Mouse (Mus musculus): ENCODE results near the gene Inpp5f.
"Not testable (repeated sequence)": the region's sequence is repeated elsewhere in the genome, so short reads cannot be mapped to it uniquely, and the experiment has no call there.

The Inpp5f gene

DNA sequence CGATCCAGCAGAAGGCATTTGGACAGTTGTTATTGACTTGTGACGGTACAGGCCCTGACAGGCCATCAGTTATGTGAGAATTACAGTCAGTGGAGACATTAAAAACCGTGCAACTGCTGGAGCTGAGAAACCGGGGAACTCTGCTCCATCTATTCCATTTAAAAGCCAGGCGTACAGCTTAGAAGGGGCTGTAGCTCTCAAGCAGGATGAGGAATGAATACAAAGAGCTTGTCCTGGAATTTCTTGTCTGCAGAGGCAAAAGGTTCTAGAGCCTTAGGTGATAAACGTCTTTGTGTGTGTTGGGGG, 18.2 kb upstream of the Inpp5f start:
- no peak for DNase-seq (ENCODE audit: low spot score)

DNA sequence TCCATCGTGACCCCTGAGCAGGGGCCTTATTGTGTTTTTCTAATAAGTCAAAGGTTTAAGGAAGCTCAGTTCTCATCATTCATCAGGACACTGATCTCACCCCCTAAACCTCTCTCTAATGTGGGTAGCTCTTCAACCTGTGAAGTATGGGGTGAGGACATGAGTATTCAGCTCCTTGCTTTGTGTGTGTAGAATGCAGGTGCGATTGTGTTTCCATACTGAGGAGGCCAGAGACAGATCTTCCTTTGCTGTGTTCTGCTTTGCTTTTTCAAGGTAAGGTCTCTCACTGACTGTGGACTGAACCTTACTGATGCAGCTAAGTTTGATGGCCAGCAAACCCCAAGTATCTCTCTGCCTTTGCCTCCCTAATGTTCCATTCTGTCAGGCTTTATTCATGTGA, 14.9 kb upstream of the Inpp5f start:
- no peak for DNase-seq (ENCODE audit: low spot score)

DNA sequence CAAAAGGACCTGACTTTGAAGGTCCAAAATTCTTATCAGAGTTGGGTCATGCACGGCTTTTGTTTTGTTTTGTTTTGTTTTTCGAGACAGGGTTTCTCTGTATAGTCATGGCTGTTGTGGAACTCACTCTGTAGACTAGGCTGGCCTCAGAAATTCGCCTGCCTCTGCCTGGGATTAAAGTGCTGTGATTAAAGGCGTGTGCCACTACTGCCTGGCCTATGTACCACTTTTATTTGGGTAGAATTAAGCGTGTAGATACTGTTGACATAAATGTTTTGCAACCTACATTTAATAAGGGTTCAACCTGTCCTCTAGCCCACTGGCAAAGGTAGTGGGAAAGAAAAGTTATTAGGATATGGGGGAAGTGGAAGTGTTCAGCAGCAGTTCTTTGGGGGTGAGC, 12.1 kb upstream of the Inpp5f start:
- no peak for DNase-seq (ENCODE audit: low spot score)

DNA sequence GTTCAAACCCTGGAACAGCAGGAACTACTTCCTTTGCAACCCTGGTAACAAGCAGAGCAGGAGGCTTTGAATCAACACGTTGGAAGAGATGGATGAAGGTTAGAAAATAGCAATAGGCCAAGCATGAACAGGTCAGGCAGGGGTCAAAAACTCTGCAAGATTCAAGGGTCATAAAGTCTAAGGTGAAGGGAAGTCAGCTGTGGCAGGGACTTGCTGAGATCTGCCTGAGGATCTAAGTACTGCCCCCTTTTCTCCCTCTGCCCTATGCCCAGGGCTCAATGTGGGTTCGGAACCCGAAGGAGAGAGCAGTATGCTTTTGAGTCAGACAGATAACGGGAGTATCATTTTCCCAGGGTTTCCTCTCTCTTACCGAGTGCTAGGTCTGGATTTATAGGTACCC, 9.3 kb upstream of the Inpp5f start:
- DNase-seq (ENCODE audit: low spot score) = no peak

DNA sequence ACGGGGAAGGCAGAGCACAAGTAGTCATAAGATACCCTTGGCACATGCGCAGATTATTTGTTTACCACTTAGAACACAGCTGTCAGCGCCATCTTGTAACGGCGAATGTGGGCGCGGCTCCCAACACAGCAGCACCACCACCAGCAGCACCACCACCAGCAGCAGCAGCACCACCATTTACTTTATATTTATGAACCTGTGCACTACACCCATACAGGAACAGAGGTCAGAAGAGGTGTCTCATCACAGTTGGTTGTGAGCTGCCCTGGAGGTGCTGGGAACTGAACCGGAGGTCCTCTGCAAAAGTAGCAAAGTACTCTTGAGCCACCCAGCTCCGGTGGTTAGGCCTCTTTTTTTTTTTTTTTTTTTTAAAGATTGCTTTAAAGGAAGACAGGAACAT, 1.2 kb upstream of the Inpp5f start:
- not testable (repeated sequence) for DNase-seq (ENCODE audit: low spot score)

DNA sequence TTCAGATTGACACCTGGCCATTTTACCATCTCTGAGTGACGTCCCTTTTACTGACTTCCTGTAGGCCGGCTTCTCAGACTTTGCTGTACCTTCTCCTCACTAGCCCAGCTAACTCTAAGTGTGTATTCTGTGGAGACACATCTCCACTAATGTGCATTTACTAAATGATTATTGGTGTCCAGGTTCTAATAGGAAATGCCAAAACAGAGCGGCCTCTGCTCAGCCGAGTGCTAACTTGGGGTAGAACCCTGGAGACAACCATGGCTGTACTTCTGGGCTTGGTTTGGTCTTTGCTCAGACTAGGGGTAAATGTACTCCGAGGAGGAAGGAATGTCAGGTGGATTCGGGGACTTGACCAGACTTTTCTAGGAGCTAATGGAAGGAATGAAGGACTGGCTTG, 638 bp upstream of the Inpp5f start:
- DNase-seq (ENCODE audit: low spot score) = no peak

DNA sequence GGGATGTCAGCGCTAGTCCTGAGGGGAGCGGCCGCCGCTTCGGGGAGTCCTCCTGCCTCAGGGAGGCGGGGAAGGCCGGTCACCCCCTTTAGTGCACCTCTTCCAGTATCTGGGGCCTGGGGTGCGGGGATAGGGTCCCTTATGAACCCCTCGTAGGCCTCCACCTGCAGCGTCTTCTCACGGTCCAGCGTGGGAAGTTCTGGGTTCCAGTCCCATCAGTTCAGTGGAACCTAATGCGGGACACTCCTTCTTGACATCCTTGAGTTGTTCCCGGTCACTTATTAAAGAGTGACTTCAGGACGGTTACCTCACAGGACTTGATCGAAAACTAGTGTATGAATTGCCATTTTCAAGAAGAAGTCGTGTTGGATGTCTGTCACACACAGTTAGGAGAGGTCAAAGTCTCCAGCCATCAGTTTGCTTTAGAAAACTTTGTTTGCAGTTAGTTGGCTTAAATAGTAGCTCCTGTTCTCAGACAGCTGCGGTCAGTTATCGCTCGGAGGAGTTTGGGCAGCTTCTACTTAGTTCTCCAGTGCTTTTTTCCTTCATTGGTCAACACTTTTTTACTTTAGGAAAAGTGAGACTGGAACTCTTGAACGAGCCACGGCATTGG, 777 bp downstream of the Inpp5f start:
- peak; percentile 75 for DNase-seq (ENCODE audit: low spot score)

DNA sequence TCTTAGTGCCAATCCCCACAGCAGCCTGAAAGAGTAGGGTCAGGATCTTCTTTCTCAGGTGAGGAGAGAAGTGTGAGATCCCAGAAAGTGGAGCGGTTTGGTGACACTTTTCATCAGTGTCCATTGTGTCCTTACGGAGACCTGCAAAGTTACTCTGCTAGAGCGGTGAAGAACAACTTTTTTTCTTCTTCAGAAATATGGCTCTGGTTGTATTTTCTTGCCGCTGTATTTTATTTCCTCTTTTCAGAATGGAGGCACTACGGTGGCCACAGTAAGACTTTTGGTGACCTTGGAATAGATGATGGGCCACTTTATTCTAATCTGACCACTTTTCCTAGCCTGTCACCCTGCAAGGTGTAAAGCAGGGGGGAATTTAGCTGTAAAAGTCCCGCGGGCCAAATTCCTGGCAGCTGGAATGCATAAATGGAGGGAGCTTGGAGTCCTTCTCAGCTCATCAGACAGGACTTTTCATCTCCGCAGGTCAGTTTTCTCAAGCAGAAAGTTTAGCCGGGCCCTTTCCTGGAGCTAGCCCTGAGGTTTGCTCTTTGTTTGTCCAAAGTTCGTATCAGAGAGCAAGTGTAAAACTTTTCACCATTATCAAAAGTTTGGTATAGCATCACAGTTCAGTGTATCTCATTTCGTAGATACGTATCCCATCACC, 1.5 kb downstream of the Inpp5f start:
- DNase-seq (ENCODE audit: low spot score) = no peak

DNA sequence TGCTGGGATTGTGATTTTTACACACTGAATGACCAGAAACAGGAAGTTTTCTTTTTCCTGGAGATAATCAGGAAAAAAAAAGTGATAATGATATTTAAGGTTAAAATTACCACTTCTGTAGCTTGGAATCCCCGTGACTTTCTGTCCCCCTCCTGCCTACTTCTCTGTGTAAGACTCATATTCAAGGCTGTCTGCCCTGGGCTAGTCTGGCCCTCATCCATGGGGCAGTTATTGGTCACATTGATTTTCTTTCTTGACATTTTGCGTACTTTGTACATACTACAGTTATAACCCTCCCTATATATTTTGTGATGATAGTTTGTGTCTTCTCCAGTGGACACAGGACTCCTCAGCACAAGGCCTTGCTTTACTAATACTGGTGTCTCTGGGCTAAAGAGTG, 2.5 kb downstream of the Inpp5f start:
- no peak for DNase-seq (ENCODE audit: low spot score)

DNA sequence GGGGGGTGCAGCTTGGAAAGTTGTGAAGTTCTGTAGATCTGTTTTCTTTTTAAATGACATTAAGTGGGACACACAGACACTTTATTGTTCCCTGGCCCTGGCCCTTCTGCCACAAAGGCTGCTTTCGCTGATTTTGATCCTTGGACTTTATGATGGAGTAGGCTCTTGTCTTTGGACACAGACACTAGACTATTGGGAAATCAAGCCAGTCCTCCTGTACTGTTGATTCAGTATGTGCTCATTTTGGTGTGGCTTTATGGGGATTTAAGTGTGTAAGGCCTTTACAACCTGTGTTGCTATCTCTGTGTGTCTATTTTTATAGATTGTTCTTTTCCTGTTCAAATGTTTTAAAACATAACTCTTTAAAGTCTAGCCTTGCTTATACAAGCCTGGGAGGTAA, 6.5 kb downstream of the Inpp5f start:
- DNase-seq (ENCODE audit: low spot score) = no peak

DNA sequence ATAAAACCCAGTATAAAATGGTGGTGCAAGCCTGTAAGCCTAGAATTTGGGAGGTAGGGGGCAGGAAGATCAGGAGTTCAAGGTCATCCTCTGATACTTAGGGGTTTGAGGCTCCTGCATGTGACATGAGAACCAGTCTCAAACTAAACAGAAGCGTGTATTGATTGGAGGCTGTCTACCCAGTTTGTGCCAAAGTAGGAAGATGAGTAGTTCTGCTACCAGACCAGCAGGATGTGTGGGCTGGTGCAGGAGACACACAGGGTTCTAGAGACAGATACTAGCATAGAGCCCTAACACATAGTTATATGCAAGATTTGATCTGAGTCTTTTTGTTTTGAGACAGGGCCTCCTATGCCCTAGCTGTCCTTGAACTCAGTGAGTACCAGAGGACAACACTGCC, 9.1 kb downstream of the Inpp5f start:
- no peak for DNase-seq (ENCODE audit: low spot score)

DNA sequence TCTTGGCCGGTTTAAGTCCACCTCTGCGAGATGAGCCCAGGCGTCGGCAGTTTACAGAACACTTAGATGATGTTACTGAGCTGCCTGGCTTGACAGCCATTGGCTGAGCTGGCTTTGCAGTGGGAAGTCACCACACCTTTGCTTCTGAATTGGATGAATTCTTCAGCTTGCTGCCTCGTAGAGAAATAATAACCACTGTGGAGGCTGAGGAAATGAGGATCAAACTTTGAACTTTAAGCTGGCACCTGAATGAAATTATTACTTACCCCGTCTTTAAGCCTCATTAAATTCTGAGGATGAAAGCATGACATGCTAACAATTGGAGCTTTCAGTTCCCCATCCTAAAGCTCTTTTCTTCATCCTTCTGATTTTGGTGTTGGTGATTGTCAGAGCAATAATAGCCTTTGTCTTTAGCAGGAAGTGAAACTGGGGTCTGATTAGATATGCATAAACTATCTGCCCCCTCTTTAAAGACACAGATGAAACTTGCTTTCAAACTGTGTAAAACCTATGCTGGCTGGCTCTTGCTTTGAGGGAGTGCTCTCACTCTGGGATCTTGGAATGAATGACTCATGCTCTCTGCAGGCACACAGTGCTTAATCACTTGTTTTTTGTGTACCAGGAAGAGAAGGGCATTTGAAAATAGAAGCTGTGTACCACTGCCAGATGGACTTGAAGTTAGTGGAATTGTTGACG, 11.3 kb downstream of the Inpp5f start:
- peak; percentile 24 for DNase-seq (ENCODE audit: low spot score)

DNA sequence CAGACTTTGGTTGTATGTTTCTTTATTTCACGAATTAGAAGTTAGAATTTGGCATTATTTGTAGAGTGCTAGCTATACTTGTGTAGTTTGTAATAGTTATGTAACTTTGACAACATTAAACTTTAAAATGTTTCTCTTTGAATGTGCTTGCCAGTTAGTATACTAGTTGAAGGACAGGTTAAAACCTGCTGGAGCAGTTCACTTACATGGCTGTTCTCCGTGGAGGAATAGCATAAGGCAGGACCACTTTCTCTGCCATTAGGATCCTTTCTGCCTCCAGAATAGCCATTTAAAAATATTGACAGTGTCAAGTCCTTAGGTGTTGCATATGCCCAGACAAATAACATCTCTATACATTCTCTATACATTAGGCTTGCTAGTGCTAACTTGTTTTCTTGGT, 11.9 kb downstream of the Inpp5f start:
- DNase-seq (ENCODE audit: low spot score) = no peak

DNA sequence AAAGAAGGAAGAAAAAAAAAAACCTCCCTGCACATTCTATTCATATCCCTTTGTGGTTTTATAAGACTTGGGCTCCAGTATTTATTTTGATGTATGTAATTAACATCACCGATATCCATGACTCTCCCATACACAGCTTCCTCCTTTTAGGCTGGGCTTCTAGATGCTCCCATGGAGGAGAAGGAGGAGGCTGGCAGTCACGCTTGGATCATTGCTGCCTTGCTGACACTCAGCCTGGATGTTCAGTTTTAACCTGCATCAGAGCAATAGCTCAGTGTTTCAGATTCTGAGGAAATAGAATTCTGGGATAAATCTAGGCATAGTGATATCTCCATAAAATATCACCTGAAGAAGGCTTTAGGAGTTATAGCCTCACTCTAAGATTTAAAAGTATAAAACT, 14.3 kb downstream of the Inpp5f start:
- no peak for DNase-seq (ENCODE audit: low spot score)

DNA sequence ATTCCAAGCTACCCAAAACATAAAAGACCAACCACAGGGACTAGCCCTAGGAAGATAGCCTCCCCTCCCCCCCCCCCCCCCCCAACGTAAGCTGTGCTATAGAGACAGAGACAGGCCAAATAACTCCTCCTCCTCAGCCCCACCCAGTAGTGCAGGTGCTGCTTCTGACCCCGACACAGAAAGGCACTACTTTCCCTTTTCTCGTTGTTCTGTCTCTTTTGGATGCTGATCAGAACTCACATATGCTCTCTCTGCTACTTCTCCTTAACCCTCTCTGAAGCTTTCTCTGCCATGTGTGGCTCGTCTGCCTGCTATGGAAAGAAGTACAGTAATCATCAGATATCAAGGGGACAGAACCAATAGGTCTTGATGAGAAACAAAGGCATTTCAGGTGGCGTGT, 15.5 kb downstream of the Inpp5f start:
- DNase-seq (ENCODE audit: low spot score) = no peak

DNA sequence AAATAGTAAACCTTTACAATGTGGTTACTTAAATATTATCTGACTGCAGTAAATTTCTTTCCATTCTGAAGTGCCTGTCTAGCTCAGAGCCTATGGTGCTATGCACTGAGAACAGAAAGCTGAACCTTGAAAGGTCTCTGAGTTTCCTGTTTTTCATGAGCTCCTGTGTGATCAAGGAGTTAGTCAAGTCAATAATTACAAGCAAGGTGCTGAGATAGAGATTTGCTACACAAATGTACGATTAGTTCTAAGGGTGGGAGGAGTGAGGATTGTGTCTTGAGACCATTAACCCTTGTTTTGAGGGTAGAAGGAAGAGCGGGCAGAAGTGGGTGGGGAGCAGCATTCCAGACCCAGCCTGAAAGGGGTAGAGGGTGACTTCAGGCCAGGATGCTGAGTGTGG, 16.1 kb downstream of the Inpp5f start:
- DNase-seq (ENCODE audit: low spot score) = peak; percentile 59

DNA sequence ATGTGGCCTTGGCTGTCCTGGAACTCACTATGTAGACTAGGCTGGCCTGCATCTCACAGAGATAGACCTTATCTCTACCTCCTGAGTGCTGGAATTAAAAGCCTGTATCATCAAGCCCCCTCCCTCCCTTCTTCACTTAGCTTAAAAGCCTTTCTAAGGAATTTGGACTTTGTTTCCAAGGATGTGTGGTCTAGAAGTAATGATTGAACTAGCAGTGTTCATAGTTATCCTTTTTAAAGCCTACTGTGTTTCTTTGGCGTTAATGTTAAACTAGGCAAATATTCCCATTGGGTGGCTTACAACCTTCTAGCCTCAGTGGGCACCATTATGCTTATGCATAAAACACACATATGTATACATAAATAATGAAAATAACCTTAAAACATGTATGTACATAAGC, 16.6 kb downstream of the Inpp5f start:
- no peak for DNase-seq (ENCODE audit: low spot score)

DNA sequence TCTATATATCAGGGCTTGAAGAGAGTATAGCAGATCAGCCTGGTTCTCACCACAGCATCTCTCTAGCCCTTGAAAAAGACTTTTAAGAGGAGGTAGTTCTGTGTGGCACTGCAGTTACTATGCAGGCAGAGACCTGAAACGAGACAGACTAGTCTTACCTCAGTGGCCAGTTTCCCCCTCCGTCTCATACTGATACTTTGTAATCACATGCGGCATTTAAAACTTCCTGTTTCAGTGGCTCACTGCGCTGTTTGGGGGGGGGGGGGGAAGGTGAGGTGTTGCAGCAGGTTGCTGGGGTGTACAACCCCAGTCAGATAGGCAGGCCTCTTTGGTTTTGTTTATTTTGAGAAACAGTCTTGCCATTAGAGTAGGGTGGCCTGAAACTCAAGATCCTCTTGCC, 22.0 kb downstream of the Inpp5f start:
- DNase-seq (ENCODE audit: low spot score) = no peak

DNA sequence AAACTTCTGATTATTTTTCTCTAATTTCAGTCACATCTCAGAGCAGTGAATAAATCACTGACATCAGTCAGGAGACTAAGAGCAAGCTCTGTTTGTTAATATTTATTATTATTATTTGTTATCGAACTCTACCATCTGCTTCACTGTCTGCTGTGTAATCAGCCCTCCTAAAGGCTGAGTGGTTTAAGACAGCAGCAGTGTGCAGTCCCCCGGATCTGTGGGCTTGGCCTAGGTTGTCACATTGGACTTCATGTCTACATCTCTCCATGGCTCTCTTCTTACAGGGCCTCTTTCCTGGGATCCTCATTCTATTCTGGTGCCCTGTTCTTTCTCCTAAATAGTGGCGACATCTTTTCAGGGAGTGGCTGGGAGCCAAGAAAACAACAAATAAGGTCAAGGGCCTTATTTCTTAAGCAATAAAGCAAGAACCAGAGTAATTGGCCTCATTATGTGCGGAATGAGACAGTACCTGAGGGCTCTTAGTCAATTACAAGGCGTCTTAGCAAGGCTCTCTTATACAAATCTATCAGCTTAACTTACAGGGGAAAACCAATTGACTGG, 28.9 kb downstream of the Inpp5f start:
- no peak for DNase-seq (ENCODE audit: low spot score)

DNA sequence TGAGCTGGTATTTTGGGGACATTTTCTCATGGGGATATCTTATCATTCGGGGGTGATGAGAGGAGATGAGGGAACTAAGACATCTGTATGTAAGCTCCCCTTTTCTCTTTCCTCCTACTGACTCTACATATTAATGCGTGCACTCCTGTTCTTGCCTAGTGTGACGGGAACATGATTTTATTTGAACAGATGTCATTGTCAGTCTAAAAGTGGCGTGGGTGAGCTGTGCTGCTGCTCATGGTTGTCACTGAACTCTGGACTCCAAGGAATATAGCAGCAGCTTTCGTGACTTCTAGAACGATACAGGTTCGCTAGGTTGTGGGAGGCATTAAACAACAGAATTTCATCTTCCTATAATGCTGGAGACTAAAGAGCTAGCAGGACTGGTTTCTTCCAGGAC, 30.4 kb downstream of the Inpp5f start:
- DNase-seq (ENCODE audit: low spot score) = no peak

DNA sequence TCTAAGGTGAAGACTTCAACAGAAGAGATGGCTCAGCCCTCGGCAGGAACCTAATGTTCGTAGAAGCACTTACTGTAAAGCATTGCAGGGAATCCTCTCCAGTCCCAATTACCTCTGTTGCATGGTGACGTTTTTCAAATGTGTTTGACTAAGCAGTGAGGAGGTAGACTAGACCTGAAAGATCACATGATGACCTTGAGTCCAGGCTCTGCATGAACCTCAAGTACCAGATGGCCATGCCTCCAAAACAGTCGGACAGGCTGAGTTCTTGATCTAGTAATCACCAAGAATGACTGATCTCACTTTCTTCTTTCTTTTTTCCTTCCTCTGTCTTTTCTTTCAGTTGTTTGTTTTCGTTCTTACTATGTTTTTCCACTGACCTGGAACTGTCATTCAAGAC, 31.3 kb downstream of the Inpp5f start:
- no peak for DNase-seq (ENCODE audit: low spot score)

DNA sequence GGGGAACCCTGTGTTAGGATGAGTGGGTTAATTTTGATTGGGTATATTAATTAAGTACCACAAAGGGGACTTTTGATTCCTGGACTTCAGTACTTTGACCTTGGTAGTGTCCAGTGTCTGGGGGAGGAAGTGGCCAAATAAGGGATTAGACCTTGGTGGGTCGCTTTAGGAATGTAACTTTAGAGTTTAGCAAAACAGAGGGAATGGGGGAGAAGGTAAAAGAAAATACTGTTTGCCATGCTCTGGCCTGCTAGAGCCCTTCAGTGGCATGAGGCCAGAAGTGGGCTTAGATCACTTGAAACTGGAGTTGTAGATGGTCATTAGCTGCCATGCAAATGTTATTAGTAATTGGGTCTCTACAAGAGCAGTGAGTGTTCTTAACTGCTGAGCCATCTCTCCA, 45.8 kb downstream of the Inpp5f start:
- DNase-seq (ENCODE audit: low spot score) = no peak

DNA sequence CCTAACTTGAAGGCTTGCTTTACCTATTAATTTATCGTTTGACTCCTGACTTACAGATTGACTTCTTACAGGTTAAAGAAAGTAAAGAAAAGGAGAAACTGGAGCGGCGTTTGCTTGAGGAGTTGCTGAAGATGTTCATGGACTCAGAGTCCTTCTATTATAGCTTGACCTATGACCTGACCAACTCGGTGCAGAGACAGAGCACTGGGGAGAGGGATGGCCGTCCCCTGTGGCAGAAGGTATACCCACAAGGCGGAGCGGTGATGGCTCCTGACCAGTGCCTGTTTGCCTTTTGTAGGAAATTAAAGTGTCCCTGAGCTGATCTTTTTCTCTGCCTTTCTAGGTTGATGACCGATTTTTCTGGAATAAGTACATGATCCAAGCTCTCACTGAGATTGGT, 52.8 kb downstream of the Inpp5f start:
- no peak for DNase-seq (ENCODE audit: low spot score)
